Mouse (Mus musculus) WW6 (cell line): Measurements from ENCODE around the gene Sema4d.

Experiments
- DNase-seq: peaks from one replicate; pipeline ENCODE4 v3.0.0-alpha.2; 2013; ENCODE audit warnings: low read depth, low spot score

Sema4d gene

GRCm38 (mm10) chr13:51754559-51755126 is 38.9 kb downstream of the Sema4d start:
- no peak for DNase-seq

- no peak for DNase-seq
These were observed 39.6 kb downstream of the Sema4d start for GRCm38 (mm10) chr13:51753802-51754444.

- DNase-seq: no peak
These were observed 40.4 kb downstream of the Sema4d start for GRCm38 (mm10) chr13:51753168-51753465.

GRCm38 (mm10) chr13:51752346-51753167 is 41.0 kb downstream of the Sema4d start:
- DNase-seq: no peak

GRCm38 (mm10) chr13:51749578-51750345 is 43.8 kb downstream of the Sema4d start:
- no peak for DNase-seq

GRCm38 (mm10) chr13:51748009-51748552 is 45.5 kb downstream of the Sema4d start:
- no peak for DNase-seq

- DNase-seq: no peak
These were observed 46.5 kb downstream of the Sema4d start for GRCm38 (mm10) chr13:51747069-51747468.

GRCm38 (mm10) chr13:51745862-51746261 is 47.7 kb downstream of the Sema4d start:
- DNase-seq: no peak

- DNase-seq: no peak
These were observed 49.7 kb downstream of the Sema4d start for GRCm38 (mm10) chr13:51743855-51744254.

- DNase-seq: no peak
These were observed 50.9 kb downstream of the Sema4d start for GRCm38 (mm10) chr13:51742551-51743052.

- DNase-seq: no peak
These were observed 52.8 kb downstream of the Sema4d start for GRCm38 (mm10) chr13:51740776-51741175.

GRCm38 (mm10) chr13:51739713-51740112 is 53.8 kb downstream of the Sema4d start:
- DNase-seq: no peak

GRCm38 (mm10) chr13:51738531-51739117 is 54.9 kb downstream of the Sema4d start:
- DNase-seq: no peak

GRCm38 (mm10) chr13:51737949-51738513 is 55.5 kb downstream of the Sema4d start:
- no peak for DNase-seq

- no peak for DNase-seq
These were observed 56.3 kb downstream of the Sema4d start for GRCm38 (mm10) chr13:51737033-51737948.

GRCm38 (mm10) chr13:51736007-51736911 is 57.3 kb downstream of the Sema4d start:
- DNase-seq: no peak

GRCm38 (mm10) chr13:51734556-51734955 is 59.0 kb downstream of the Sema4d start:
- no peak for DNase-seq

- DNase-seq: no peak
These were observed 61.4 kb downstream of the Sema4d start for GRCm38 (mm10) chr13:51732097-51732664.
